Mouse (Mus musculus) A20 (cell line): ENCODE measurements around the gene Lep.
A peak's percentile ranks its signal among the peaks of the same experiment; 100 is the strongest.

Experiments
- DNase-seq: peaks from one replicate; pipeline ENCODE4 v3.0.0-alpha.2; 2011; ENCODE audit warnings: low read depth, low spot score

The Lep gene

GRCm38 (mm10) chr6:29059846-29060685 lies at the start of gene Lep:
Gene Lep (plus strand): TSS chr6:29060220.
- no peak for DNase-seq

- no peak for DNase-seq
Observed at GRCm38 (mm10) chr6:29011651-29012050, 48.4 kb upstream of the Lep start.

GRCm38 (mm10) chr6:29013216-29013615 lies 46.8 kb upstream of the Lep start:
- DNase-seq, result no peak

GRCm38 (mm10) chr6:29016891-29017412 lies 43.1 kb upstream of the Lep start:
- no peak for DNase-seq

- no peak for DNase-seq
Observed at GRCm38 (mm10) chr6:29019756-29020720, 40.0 kb upstream of the Lep start.

- DNase-seq, result no peak
Observed at GRCm38 (mm10) chr6:29020937-29021336, 39.1 kb upstream of the Lep start.

- no peak for DNase-seq
Observed at GRCm38 (mm10) chr6:29021501-29021900, 38.5 kb upstream of the Lep start.

- DNase-seq, result no peak
Observed at GRCm38 (mm10) chr6:29022115-29022514, 37.9 kb upstream of the Lep start.

GRCm38 (mm10) chr6:29023206-29023967 lies 36.6 kb upstream of the Lep start:
- DNase-seq, result peak; percentile 61

- peak; percentile 81 for DNase-seq
Observed at GRCm38 (mm10) chr6:29024000-29024417, 36.0 kb upstream of the Lep start.

- DNase-seq, result no peak
Observed at GRCm38 (mm10) chr6:29025796-29026482, 34.1 kb upstream of the Lep start.

GRCm38 (mm10) chr6:29026766-29027165 lies 33.3 kb upstream of the Lep start:
- no peak for DNase-seq

- DNase-seq, result no peak
Observed at GRCm38 (mm10) chr6:29028129-29028528, 31.9 kb upstream of the Lep start.

- DNase-seq, result no peak
Observed at GRCm38 (mm10) chr6:29029521-29029920, 30.5 kb upstream of the Lep start.

- no peak for DNase-seq
Observed at GRCm38 (mm10) chr6:29031216-29031615, 28.8 kb upstream of the Lep start.

GRCm38 (mm10) chr6:29031704-29032310 lies 28.2 kb upstream of the Lep start:
- no peak for DNase-seq

GRCm38 (mm10) chr6:29032411-29032810 lies 27.6 kb upstream of the Lep start:
- DNase-seq, result no peak

GRCm38 (mm10) chr6:29033981-29034646 lies 25.9 kb upstream of the Lep start:
- no peak for DNase-seq

- no peak for DNase-seq
Observed at GRCm38 (mm10) chr6:29036698-29037097, 23.3 kb upstream of the Lep start.

GRCm38 (mm10) chr6:29040266-29040665 lies 19.8 kb upstream of the Lep start:
- peak; percentile 69 for DNase-seq
